Mouse (Mus musculus) MEL (cell line): ENCODE data around the gene Retreg1. TPM values are rescaled to one million over a fixed set of nuclear protein-coding genes. Genes with fewer than 3 reads are reported as not detected.

Experiments
- DNase-seq: peaks from one replicate; pipeline ENCODE4 v3.0.0; 2011; ENCODE audit warnings: low read depth, low spot score
- H3K27ac ChIP-seq: 2 replicates; pipeline ENCODE4 v1.5.1; 2012; ENCODE audit warnings: low read depth, mild to moderate bottlenecking, control low read depth, low read length, moderate library complexity; ENCODE audit not compliant: control insufficient read depth
- H3K27me3 ChIP-seq, 2 experiments: fragments of 150-350 bp in 1 of 2; sonication (generic) in 1 of 2; 2 replicates each; pipeline ENCODE4 v1.6.1; 2012; ENCODE audit warnings: low read length in 2 of 2, mild to moderate bottlenecking in 2 of 2, improper control_type of control experiment in 1 of 2, moderate library complexity in 1 of 2; ENCODE audit not compliant: insufficient read depth in 2 of 2, control insufficient read depth in 1 of 2
- H3K36me3 ChIP-seq, 2 experiments: 2 replicates each; pipeline ENCODE4 v1.6.1; 2012 to 2014; ENCODE audit warnings: low read length in 2 of 2, improper control_type of control experiment in 1 of 2, inconsistent platforms in 1 of 2, mild to moderate bottlenecking in 1 of 2; ENCODE audit not compliant: insufficient read depth in 2 of 2, control insufficient read depth in 1 of 2
- H3K4me1 ChIP-seq, 2 experiments: fragments of 150-350 bp in 1 of 2; sonication (generic) in 1 of 2; 2 replicates each; pipeline ENCODE4 v1.6.1; 2012; ENCODE audit warnings: low read length in 2 of 2, improper control_type of control experiment in 1 of 2, mild to moderate bottlenecking in 1 of 2; ENCODE audit not compliant: insufficient read depth in 2 of 2, control insufficient read depth in 1 of 2
- H3K4me3 ChIP-seq, 2 experiments: fragments of 150-350 bp in 1 of 2; sonication (generic) in 1 of 2; 2 replicates each; pipeline ENCODE4 v1.5.1; 2012; ENCODE audit warnings: low read depth in 2 of 2, low read length in 2 of 2, mild to moderate bottlenecking in 2 of 2, moderate library complexity in 2 of 2, control low read depth in 1 of 2, improper control_type of control experiment in 1 of 2; ENCODE audit not compliant: control insufficient read depth in 1 of 2, insufficient read depth in 1 of 2
- H3K79me2 ChIP-seq: 2 replicates; pipeline ENCODE4 v1.6.1; 2012; ENCODE audit warnings: mild to moderate bottlenecking, low read length, moderate library complexity; ENCODE audit not compliant: control insufficient read depth, poor library complexity, insufficient read depth
- H3K9ac ChIP-seq: 2 replicates; pipeline ENCODE4 v1.6.1; 2012; ENCODE audit warnings: low read depth, mild to moderate bottlenecking, control low read depth, low read length, moderate library complexity; ENCODE audit not compliant: control insufficient read depth, poor library complexity, severe bottlenecking
- H3K9me3 ChIP-seq: fragments of 150-350 bp; sonication (generic); replicated peaks from 2 replicates; pipeline ENCODE4 v1.6.1; 2012; ENCODE audit warnings: mild to moderate bottlenecking, low read length, improper control_type of control experiment, moderate library complexity; ENCODE audit not compliant: insufficient read depth
- CHD1 ChIP-seq: IDR thresholded peaks from 2 replicates; pipeline ENCODE4 v1.6.1; 2012; ENCODE audit warnings: low read depth, mild to moderate bottlenecking, inconsistent platforms, low read length, improper control_type of control experiment
- CTCF ChIP-seq, 3 experiments: IDR thresholded peaks in 2 of 3; conservative IDR thresholded peaks in 1 of 3; 2 replicates each; pipeline ENCODE4 v1.5.1; 2011 to 2012; ENCODE audit warnings: low read length in 3 of 3, low read depth in 2 of 3, mild to moderate bottlenecking in 2 of 3, improper control_type of control experiment in 1 of 3, inconsistent platforms in 1 of 3, mixed read lengths in 1 of 3, moderate library complexity in 1 of 3; ENCODE audit not compliant: control insufficient read depth in 1 of 3, insufficient read depth in 1 of 3, poor library complexity in 1 of 3, severe bottlenecking in 1 of 3
- E2F4 ChIP-seq: IDR thresholded peaks from 2 replicates; pipeline ENCODE4 v1.6.1; 2011; ENCODE audit warnings: low read depth, low read length, improper control_type of control experiment, borderline replicate concordance
- MEF2A ChIP-seq: IDR thresholded peaks from 2 replicates; pipeline ENCODE4 v1.6.1; 2014; ENCODE audit warnings: low read depth, mild to moderate bottlenecking, inconsistent platforms, low read length, improper control_type of control experiment; ENCODE audit not compliant: poor library complexity, insufficient replicate concordance, severe bottlenecking; ENCODE audit errors: extremely low read depth
- MYC ChIP-seq: IDR thresholded peaks from 2 replicates; pipeline ENCODE4 v1.6.1; 2011; ENCODE audit warnings: low read depth, mild to moderate bottlenecking, low read length, improper control_type of control experiment, moderate library complexity
- NELFE ChIP-seq: IDR thresholded peaks from 2 replicates; pipeline ENCODE4 v1.6.1; 2011; ENCODE audit warnings: low read depth, low read length, improper control_type of control experiment
- POLR2AphosphoS5 ChIP-seq: IDR thresholded peaks from 2 replicates; pipeline ENCODE4 v1.6.1; 2012; ENCODE audit warnings: low read depth, borderline replicate concordance, mild to moderate bottlenecking, inconsistent platforms, low read length, moderate library complexity, mixed read lengths
- SMC3 ChIP-seq: IDR thresholded peaks from 2 replicates; pipeline ENCODE4 v1.6.1; 2011; ENCODE audit warnings: low read depth, low read length, improper control_type of control experiment
- TBP ChIP-seq: IDR thresholded peaks from 2 replicates; pipeline ENCODE4 v1.8.0; 2011; ENCODE audit warnings: low read depth, low read length, improper control_type of control experiment
- USF1 ChIP-seq: IDR thresholded peaks from 2 replicates; pipeline ENCODE4 v1.6.1; 2014; ENCODE audit warnings: low read depth, mild to moderate bottlenecking, inconsistent platforms, low read length, improper control_type of control experiment, moderate library complexity
- USF2 ChIP-seq, 2 experiments: IDR thresholded peaks; 2 replicates each; pipeline ENCODE4 v1.6.1; 2011 to 2012; ENCODE audit warnings: improper control_type of control experiment in 2 of 2, low read length in 2 of 2, borderline replicate concordance in 1 of 2, inconsistent platforms in 1 of 2, low read depth in 1 of 2, mild to moderate bottlenecking in 1 of 2; ENCODE audit not compliant: insufficient read depth in 1 of 2
- ZC3H11A ChIP-seq: IDR thresholded peaks from 2 replicates; pipeline ENCODE4 v1.6.1; 2012; ENCODE audit warnings: low read depth, mild to moderate bottlenecking, inconsistent platforms, low read length, improper control_type of control experiment
- ZKSCAN1 ChIP-seq: IDR thresholded peaks from 2 replicates; pipeline ENCODE4 v1.6.1; 2012; ENCODE audit warnings: low read depth, mild to moderate bottlenecking, inconsistent platforms, low read length, improper control_type of control experiment, moderate library complexity
- ZMIZ1 ChIP-seq: IDR thresholded peaks from 2 replicates; pipeline ENCODE4 v1.6.1; 2012; ENCODE audit warnings: low read depth, mild to moderate bottlenecking, inconsistent platforms, low read length, improper control_type of control experiment, moderate library complexity
- ZNF384 ChIP-seq: IDR thresholded peaks from 2 replicates; pipeline ENCODE4 v1.6.1; 2012; ENCODE audit warnings: low read depth, mild to moderate bottlenecking, inconsistent platforms, low read length, improper control_type of control experiment
- polyA plus RNA-seq, 2 experiments: library from polyadenylated mRNA; stranded (reverse) in 1 of 2; unstranded in 1 of 2; fragments of >175 nt in 1 of 2; fragments of >200 nt in 1 of 2; gene quantifications; 2 replicates each; pipeline versions ENCODE4 v1.2.1 to v1.2.4; 2012; ENCODE audit warnings: low replicate concordance in 2 of 2, low read depth in 1 of 2; ENCODE audit not compliant: insufficient read length in 2 of 2, insufficient read depth in 1 of 2, missing spikeins in 1 of 2
- total RNA-seq: library from RNA; depleted of rRNA; stranded (reverse); fragments of 300-350 nt; gene quantifications from 2 replicates; pipeline ENCODE4 v1.2.3, GENCODE M21; 2012

Retreg1 gene
- total and polyA plus RNA-seq, 3 experiments = 3.1 to 7.6 TPM; not detected in 1

DNA sequence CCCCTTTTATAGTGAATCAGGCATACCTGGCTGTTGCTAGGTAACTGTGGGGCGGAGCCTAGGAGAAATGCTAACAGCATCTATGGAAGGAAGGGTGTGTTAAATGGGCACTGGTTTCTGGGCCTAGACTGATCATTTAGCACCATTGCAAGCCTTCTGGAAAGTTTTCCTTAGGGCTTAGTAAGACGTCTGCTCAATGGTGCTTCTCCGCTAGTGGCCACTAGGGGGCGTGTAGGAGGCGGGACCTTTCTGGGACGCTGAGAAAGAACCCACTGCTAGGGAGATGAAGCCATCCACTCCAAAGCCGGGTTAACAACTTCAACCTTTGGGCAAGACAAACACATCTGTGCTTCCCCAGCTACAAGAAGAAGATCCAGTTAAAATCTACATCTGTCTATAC, 57.6 kb downstream of the Retreg1 start (continued):
- TF ChIP-seq MYC (no peak), TBP (no peak), E2F4 (no peak), POLR2AphosphoS5 (no peak), CHD1 (no peak), NELFE (no peak), USF2 (IDR thresholded peaks at IDR 0.05; ENCODE audit: borderline replicate concordance in 1 of 2, insufficient read depth in 1 of 2, low read depth in 1 of 2, low read length in 2 of 2) (no peak), ZNF384 (no peak), SMC3 (peak; percentile 86)

DNA sequence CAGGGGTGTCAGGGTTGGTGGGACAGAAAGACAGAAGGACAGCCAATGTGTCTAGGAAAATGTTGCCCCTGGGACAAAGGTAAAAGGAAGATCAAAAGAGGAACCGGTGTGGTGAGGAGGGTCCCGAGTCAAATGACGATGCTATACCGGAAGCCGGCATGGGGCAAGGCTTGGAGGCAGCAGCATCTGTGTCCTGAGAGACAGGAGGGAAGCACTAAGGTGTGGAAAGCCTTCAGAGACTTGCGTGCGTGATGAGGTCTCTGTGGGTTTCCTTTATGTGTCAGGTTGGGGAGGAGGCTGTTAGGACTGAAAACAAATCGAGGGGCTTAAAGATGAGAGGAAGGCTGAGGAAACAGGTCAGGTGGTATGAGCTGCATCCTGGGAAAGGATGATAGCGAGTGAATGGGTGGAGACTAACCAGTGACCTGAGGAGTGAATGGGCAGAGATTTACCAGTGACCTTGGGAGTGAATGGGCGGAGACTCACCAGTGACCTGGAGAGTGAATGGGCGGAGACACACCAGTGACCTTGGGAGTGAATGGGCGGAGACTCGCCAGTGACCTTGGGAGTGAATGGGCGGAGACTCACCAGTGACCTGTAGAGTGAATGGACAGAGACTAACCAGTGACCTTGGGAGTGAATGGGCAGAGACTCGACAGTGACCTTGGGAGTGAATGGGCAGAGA, 60.1 kb downstream of the Retreg1 start:
- no peaks in the 10 kb centered on the region for H3K4me1 ChIP-seq
- no peak for TF ChIP-seq ZKSCAN1
- TF ChIP-seq CTCF (IDR thresholded peaks at IDR 0.05 in 2 of 3, conservative IDR thresholded peaks at IDR 0.05 in 1 of 3; ENCODE audit: control insufficient read depth in 1 of 3, insufficient read depth in 1 of 3, low read depth in 2 of 3, low read length in 3 of 3, poor library complexity in 1 of 3, severe bottlenecking in 1 of 3) = no peak
- no peak for TF ChIP-seq USF1
- TF ChIP-seq TBP = no peak
- H3K9me3 ChIP-seq = no peaks in the 10 kb centered on the region
- DNase-seq = no peak
- no peaks in the 10 kb centered on the region for H3K27me3 ChIP-seq
- H3K9ac ChIP-seq = no peak overlapping the region
- no peak overlapping the region for H3K27ac ChIP-seq
- no peaks in the 10 kb centered on the region for H3K79me2 ChIP-seq
- H3K36me3 ChIP-seq = no peaks in the 10 kb centered on the region
- H3K4me3 ChIP-seq = no peak overlapping the region

DNA sequence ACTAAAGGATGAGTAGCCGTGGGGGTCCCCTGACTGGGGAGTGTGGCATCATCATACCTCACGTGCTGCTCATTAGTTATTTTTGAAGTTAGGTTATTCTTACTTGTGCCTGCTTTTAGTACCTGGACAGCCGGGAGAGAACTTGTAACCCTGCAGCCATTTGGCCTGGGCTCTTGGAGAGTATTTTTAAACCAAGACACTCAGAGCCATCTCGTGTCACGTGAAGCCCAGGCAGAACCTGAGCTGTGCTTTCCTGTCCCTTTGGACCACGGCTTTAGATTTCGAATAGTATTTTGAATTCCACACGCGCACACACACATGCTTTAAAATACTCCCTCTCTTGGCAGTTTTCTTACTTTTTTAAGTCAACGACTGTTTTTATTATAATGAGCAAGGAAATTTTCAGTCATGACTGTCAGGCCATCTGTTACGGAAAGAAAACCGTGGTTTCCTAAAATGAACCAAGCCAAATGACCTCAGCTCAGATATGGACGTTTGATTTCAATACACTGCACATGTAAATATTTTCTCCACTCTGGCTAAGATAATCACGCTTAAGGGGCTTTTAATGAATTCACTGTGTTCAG, 61.5 kb downstream of the Retreg1 start:
- Histone ChIP-seq H3K4me1 (peaks cover 3 to 4% of the 10 kb centered on the region in 2 experiments; a peak in 3 of 4 replicates), H3K9me3 (no peaks in the 10 kb centered on the region), H3K36me3 (peaks cover 0 to 4% of the 10 kb centered on the region in 2 experiments; a peak in 2 of 4 replicates), H3K79me2 (no peaks in the 10 kb centered on the region), H3K27ac (no peak overlapping the region), H3K27me3 (no peaks in the 10 kb centered on the region), H3K9ac (no peak overlapping the region), H3K4me3 (no peak overlapping the region)
- no peak for DNase-seq
- TF ChIP-seq ZMIZ1 (no peak), ZKSCAN1 (no peak), ZC3H11A (no peak), MEF2A (no peak)
